Mouse (Mus musculus) kidney, adult 2 months (tissue): ENCODE measurements at regions not wholly inside any gene's neighbourhood (a gene's known extent, or its start where the extent isn't known, plus 50 kb on each side); places are given as distances from the start of the nearest gene placed in this dataset.

Experiments used
- CTCF ChIP-seq: fragments of 200-500 bp; conservative IDR thresholded peaks from 2 replicates; pipeline ENCODE4 v1.5.1; 2011; ENCODE audit warnings: low read depth, mild to moderate bottlenecking, control low read depth, low read length, moderate library complexity, mixed read lengths; ENCODE audit not compliant: insufficient read depth, insufficient read length
- POLR2A ChIP-seq: fragments of 200-500 bp; IDR thresholded peaks from one replicate; pipeline ENCODE4 v1.6.1; 2011; ENCODE audit warnings: low read depth, low read length, control low read depth

DNA sequence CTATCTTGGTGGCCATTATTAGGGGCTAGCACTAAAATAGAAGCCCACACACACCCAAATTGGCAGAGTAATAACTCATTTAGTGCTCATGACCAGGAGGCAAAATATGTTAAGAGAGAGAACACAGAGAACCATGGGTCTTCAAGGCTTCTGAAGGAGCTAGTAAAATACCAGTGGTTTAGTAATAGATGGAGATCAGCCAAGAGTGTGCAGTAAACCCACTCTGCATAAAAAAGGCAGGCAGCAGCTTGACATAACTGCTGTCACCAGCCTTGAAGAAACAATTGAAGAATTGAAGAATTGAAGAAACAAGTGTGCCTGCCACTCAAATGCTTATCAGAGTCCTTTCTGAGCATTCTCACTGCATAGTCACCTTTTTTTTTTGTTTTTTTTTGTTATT, 227.9 kb downstream of the Csl start:
- TF ChIP-seq CTCF (no peak), POLR2A (no peak)
